Mouse (Mus musculus) kidney, postnatal 10 days (tissue): ENCODE measurements at regions not wholly inside any gene's neighbourhood (a gene's known extent, or its start where the extent isn't known, plus 50 kb on each side); places are given as distances from the start of the nearest gene placed in this dataset.

Experiments used
- DNase-seq: peaks from one replicate; pipeline ENCODE4 v3.0.0; 2021; ENCODE audit warnings: mixed read lengths

DNA sequence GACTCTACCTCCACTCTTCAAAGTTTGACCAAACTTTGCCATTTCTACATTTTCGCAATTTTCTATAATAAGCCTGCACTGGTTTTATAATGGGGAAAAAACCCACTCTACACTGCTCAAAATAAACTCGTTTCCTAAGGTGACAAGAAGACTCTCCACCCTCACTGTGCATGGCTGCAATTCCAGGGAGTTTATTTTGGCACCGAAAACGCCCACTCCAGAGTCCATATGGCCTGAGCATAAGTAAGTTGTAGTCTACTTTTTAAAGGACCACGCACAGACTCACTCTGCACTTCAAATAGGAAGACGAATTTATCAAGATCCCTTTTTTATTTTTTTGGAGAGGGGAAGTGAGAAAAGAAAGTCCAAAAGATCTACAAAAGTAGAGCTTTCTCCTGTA is 219.4 kb downstream of the Pdcd6ip start:
- DNase-seq: no peak

DNA sequence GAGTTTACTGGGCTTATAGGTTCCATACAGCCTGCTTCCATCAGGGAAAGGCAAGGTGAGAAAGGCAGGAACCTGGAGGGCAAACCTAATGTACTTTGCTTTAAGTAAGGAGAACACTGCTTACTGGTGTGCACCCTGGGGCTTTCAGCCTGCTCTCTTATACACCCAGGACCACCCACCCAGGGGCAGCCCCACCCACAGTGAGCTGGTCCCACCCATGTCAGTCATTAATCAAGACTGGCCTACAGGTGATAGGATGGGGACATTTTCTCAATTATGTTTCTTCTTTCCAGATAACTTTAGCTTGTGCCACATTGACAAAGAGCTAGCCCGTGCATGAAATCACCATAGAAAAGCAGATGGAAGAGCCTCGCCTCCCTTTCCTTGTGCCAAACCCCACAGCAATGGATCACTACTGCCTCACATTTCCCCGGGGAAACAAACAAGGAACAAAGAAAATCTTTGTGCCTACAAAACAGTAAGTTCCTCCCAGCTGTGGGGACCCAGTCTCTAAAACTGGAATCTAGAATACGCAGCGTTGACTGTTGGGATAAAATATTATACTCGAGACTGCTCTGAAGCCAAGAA is 221.5 kb downstream of the Pdcd6ip start:
- no peak for DNase-seq

DNA sequence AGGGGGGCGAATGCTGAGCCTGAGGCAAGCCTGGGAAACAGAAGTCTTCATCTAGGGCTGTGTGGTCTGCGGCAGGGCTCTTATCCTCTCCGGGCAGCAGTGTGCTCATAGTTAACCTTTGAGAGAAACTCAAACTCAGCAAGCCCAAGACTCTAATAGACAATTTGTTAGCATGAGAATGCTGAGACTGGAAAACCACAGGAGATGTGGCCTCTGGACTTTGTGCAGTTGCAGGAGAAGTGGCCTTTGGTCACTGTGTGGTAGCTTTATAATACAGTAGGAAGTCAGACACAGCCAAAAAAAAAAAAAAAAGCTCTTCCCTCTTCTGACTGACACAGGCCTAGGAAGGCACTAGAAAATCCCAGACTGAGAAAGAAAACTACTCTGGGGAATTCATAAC is 228.2 kb downstream of the Pdcd6ip start:
- DNase-seq: peak; percentile 33

DNA sequence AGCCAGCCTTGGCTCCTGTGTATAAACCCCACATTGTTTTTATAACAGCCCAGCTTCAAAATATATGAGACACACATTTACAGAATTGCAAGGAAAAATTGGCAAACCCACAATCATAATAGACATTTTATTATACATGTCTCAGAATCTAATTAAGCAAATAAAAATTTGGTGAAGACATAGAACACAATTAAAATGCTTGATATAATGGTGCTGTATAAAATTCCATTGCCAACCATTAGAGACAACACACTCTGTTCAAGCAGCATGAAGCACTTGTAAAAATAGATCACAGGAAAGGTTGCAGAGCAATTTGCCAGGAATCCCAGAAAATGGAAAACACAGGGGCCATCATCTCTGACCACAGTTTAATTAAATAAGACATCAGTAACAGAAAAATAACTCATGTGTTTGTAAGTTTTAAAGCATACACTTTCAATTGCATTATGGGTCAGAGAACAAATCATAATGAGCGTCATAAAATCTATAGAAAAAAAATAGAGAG is 229.2 kb downstream of the Pdcd6ip start:
- no peak for DNase-seq

DNA sequence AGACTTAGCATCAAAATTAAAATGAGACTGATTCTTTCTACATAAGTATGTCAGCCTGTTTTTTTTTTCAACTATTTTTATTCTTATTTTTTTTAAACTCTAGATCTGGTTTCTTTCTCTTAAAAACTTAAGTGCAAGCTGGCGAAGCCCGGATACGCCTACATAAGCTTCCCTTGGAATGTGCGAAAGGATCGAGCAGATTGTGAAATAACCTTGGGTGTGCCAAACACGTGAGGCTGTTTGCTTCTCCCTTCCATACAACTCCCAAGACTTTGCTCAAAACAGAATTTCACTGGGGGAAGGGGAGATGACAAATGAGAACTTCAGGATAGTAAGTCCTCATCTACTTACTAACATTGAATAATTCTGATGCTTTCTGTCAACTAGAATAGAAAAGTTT is 236.3 kb downstream of the Pdcd6ip start:
- DNase-seq: no peak

DNA sequence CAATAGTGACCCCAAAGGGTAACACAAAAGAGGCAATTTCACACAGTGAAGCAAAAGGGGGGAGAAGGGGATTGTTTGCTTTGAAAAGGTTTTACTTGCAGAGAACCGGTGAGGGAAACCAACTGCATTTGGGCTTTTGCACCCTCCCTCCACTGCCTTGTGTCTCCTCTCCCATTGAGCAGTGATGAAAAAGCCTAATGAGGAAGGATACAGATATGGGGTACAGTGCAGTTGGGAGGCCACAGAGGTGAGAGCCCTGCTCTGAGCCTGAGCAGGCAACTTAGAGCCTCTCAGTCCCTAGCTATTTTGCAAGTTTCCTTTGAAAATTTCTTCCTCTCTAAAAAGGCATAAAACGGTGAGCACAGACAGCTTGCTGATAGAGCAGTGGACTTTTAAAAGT is 245.2 kb downstream of the Pdcd6ip start:
- no peak for DNase-seq

DNA sequence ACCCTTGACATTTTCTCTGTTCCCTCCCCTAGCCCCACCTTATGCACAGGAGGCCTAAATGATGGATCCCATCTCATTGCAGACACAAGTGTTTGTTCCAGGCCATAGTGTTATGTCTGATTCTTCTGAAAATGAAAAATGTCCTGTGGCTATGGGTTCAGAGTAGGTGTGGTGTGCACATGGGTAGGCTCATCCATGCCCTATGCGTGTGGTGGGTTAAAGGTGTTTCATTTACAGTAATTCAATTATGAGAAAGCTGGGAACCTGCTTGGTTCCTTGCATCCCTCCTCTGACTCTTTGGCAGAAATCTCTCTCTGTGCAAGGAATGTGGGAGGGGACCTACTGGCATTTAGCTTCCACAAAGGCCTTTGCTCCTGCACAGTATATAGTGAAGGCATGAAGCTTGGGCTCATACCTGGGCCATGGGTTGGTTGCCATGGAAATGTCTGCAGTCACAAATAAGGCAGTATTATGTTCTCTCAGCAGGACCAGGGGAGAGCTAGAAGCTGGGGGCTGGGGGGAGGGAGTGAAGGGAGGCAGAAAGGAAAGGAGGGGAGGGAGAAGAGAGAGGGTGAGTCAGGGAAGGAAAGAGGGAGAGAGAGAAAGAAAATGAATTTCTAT is 245.7 kb downstream of the Pdcd6ip start:
- DNase-seq: no peak

DNA sequence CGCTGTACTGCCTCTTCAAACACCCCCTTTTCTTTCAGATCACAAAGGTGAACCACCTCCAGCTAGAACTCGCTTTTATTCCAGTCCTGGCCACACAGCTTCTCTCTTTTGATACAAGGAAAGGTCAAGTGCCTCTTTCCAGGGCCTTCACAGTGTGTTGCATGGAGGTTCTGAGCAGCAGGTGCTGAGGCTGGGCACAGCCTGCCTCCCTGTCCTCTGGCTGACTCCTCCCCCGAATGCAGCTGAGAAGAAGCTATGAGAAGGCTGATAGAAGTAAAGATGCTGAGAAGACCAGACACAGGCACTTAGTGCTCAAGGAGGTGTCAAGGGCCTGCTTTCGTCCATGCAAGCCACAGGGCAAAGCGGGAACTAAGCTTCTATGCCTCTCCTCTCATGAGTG is 248.2 kb downstream of the Pdcd6ip start:
- DNase-seq: no peak

DNA sequence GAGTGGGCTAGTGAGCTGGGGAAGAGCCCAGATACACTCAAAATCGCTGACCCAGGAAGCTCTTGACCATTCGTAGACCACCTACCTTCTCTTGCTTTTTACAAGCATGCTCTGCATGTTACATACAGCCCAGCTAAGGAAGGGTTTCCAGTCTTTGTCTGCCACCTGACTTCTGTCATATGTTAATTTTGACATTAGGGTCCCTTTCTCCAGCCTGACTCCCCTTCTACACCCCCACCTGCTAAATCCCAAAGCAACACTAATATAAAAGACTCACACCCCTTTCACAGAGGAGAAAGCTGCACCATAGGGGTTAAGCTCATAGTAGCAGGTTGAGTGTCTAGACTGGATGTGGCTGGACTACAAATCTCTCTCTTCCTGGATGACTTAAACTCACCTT is 248.8 kb downstream of the Pdcd6ip start:
- no peak for DNase-seq

DNA sequence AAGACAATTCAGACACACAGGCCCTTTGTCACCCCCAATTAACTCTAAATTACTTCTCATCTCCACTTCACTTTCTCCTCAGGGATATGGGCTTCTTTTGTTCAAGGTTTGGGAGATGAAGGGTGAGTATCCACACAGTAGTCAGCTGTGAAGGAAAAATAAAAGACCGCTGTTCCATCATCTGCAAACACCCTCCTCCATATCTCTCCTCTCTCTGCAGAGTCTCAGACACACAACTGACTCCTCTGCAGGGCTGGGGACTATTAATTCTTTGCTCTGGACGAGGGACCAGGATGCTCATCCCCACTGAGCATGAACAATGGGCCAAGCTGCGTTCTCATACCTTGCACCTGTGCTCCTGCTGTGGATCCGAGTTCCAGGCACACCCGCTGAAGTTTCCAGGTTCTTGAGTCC is 249.3 kb downstream of the Pdcd6ip start:
- no peak for DNase-seq

DNA sequence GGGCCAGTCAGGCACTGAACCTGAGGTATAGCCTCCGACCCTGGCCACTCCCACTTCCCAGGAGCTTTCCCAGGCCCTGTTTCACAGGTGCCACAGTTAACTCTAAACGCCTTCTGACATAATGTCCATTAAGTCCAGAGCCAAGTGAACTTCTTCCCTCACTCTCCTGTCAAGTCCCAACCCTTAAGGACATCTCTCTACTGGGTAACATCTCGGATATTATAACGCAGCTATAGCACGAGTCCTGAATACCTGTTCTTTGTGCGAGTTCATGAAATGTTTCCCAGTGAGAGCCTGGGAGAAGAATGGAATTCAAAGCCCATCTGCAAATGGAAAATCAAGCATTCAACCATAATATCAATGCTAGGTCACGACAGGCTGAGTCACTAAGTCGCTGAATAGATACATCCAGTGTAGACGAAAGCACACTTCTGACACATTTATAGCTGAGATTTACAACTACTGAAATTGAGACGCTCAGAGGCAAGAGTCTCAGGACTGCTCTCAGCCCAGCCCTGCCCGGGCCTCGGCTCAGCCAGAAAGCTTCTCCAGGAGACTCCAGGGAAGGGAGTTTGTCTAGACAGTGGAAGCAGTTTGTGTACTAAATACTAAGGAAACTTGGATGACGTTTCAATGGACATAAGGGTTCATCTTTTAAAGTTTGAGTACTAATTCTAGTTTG is 250.7 kb downstream of the Pdcd6ip start:
- DNase-seq: no peak

DNA sequence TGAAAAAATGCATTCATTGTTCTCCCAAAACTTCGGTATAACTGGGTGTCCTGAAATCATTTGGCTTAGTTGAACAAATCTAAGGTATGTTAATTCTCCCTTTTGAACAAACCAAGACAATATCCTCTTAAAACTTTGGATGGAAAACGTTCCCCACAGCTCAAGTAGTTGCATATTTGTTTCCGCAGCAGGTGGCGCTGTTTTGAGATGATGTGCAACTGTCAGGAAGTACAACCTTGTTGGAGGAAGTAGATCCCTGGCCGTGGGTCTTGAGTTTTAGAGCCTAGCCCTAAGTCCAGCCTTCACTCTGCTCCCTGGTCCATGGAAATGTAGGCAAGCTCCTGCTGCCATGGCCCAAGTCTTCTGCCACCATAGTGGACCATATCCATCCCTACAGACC is 252.5 kb downstream of the Pdcd6ip start:
- peak; percentile 19 for DNase-seq

DNA sequence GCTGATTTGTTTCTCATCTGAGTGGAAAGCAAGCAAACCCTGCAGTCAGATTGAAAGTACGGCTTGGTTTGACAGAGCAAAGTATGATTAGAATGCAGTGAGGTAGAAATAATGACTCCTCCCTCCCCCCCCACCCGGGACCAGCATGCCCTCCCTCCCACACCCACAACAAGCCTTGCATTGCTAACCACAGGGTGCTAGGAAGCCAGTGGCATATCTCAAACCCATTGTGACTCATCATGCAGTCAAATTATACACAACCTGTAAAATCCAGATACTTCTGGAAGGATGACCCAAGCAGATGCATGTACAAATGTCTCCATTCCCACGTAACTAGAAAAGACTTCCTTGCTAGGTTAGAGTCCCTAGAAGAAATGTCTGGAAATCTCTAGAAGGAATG is 254.8 kb downstream of the Pdcd6ip start:
- DNase-seq: no peak

DNA sequence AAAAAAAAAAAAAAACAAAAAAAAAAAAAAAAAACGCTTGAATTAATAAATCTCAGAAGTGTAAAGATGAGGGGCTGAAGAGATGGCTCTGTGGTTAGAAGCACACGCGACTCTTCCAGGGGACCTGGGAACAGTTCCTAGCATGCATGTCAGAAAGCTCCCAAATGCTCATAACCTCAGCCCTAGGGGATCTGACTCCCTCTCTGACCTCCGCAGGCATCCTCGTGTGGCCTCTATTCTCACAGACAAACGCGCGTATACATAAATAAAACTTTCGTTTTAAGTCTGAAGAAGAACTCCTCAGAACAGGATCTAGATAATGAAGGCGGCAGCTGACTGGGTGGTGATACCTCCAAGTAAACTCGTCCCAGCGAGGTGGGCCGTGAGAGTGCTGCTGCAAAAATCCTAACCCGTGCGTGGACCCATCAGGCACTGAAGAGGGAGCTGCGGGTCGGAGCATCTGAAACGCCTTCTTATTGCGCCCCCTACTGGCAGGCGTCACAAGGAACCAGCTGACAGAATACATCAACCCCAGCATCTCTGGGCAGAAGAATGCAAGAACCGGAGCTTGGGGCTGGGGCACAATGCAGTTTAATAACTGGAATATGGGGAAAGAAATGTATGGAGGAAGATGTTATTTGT is 266.2 kb downstream of the Pdcd6ip start:
- peak; percentile 90 for DNase-seq

DNA sequence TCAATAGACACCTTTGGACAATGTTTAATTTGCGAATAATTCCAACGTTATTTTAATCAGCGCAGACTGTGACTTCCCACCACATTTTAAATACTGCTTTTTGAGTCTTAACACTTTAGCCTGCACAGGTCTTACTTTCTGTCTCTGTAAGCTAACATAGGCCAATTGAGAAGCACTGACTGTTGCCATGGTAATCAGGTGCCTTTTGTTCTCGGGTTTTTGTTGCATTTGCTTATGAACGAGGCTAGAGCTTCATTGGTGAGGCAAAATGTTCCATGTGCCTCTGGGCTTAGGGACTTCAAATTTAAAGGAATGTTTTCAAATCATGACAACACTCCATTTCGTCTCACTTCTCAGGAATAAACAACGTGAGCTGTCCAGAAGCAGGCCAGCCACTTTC is 269.7 kb downstream of the Pdcd6ip start:
- no peak for DNase-seq

DNA sequence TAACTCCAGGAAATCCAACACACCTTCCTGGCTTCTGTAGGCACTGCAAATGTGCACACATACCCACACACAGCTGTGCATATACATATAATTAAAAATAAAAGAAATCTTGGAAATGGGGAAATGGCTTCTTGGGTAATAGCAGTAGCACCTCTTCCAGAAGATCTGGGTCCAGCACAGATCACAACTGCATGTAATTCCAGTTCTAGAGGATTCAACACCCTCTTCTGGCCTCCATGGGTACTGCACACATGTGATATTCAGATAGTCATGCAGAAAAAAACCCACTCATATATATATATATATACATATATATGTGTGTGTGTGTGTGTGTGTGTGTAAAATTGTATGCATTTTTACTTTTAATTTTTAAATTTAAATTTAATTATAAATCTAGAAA is 272.1 kb downstream of the Pdcd6ip start:
- DNase-seq: no peak

DNA sequence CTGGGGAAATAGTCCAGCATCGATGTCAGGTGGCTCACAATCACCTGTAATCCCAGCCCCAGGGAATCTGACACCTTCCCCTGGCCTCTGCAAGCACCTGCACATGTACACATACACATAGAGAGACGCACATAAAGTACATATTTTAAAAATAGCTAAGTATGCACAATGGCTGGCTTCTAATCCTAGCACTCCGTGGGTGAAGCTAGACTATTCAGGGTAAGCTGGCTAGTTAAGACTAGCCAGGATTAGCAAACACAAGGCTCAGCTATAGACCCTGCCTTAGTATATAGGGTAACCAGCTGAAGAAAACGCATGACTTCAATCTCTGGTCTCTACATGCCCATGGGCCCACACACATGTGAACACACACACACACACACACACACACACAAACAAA is 274.6 kb downstream of the Pdcd6ip start:
- DNase-seq: no peak

DNA sequence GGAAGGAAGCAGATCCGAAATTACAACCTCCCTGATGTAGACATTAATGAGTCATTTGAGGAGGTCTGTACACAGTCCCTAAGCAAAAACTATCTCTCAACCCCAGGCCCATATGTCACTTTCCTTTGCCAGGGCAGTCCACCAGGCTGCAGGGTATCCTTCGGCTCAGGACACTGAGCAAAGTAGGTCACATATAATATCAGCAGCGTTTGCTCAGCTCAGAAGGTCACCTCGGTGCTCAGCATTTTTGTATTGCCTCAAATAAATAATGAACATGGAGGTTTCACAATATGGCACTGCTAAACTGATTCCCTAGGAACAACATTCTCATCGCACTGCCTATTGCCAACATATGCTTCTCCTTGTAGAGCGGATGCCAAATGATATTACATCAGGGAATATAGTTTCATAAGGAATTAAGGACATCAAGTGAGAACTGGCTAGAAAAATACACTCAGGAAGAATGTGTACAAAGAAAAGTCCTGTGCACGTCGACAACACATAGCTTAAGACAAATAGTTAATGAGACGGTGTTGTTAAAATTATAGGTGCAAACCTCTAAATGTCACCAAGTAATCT is 275.4 kb downstream of the Pdcd6ip start:
- DNase-seq: no peak

DNA sequence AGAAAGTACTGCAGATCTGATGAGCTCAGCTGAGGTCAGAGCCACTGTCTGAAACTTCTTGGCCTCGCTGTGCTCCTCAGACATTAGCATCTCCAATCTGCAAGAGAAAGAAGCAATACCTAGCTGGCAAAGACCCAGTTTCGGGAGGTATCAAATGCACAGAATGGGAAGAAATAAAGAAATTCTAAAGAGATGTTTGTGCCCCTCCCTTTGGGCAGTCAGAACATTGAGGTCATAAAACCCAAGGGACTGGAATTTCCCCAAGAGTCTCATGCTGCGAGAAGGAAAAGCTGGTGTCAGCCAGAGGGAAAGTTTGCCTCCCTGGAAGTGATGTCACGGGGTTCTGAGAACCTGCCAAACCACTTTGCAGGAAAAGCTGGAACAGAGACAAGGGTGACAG is 277.6 kb downstream of the Pdcd6ip start:
- DNase-seq: no peak

DNA sequence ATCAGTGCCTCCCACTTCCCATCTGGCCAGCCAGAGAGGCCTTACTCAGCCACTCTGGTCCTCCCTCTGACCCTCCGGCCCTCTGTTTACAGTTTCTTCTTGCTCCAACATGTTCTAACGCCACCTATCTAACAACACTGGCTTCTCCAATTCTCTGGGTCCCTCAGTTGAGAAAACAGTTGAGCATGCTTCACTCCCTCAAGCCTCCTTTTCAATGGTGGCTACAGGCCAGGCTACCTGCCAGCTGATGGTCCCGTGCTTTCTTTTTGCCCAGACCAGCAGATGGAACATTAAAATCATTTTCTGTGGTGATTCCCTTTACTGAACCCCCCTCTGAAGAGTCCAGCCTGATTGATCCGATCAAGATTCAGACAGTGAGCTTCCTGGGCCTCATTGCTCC is 280.8 kb downstream of the Pdcd6ip start:
- DNase-seq: no peak

DNA sequence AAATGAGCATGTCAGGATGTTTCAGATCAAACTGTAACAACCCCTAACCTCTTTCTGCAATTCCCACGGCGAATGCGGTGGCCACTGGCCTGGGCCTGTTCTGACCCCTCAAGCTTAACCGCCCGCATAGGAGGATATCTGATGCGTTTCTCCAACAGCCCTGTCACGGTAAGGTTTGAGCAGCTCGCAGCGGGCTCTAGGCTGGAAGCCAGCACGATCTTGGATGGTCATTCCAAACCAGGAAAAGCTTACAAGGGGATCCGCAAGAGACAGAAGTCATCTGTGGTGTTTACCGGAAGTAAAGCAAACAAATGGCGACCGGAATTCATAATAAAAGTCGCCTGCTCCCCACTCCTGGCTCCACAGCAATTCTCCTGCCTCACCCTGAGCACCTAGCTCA is 281.7 kb downstream of the Pdcd6ip start:
- DNase-seq: no peak

DNA sequence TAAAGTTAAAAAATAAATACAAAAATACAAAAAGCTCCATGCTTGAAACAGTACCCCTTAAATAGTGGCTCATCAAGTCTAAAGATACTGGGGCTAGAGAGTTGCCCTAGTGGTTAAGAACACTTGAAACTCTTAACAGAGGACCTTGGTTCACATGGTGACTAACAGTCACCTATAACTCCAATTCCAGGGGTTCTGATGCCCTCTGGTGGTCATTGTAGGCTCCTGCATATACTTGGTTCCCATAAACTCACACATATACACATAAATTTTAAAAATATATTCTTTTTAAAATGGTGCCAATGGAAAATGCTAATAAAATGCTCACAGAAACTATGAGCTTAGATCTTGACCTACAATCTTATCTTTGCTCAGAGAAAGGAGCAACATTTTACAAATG is 286.4 kb downstream of the Pdcd6ip start:
- no peak for DNase-seq

DNA sequence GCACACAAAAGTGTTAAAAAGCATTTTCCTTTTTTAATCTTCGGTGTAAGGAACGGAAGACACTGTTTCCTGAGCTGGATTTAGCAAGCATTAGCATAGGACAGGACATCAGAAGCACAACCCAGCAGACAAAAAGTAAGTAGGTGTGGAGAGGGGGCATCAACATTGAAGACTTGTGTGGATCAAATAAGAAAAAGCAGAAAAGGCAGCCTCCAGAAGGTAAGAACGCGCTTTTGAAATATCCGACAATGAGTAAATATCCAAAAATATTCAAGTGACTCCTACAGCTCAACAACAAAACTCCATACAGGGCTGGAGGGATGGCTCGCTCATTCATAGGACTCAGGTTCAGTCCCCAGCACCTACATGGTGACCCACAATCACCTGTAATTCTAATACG is 286.9 kb downstream of the Pdcd6ip start:
- no peak for DNase-seq

DNA sequence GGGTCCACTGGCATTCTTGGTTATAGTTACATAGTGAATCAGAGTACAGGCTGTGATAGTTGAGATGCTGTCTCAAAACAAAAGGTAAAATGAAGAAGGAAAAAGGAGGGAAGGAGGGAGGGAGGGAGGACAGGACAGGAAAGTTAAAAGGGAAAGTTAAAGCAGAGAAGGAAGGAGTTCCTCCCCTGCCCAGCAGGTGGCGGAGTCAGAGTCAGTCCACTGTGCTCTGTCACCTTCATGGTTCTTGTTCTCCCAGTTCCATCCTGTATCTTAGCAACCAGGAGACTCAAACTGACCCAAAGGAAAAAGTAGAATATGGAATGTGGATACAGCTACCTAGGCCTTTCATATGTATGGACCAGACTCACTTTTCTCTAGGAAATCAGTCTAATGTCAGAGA is 288.3 kb downstream of the Pdcd6ip start:
- peak; percentile 41 for DNase-seq
